Mouse (Mus musculus): Measurements from ENCODE around the gene Ghdc.

DNA sequence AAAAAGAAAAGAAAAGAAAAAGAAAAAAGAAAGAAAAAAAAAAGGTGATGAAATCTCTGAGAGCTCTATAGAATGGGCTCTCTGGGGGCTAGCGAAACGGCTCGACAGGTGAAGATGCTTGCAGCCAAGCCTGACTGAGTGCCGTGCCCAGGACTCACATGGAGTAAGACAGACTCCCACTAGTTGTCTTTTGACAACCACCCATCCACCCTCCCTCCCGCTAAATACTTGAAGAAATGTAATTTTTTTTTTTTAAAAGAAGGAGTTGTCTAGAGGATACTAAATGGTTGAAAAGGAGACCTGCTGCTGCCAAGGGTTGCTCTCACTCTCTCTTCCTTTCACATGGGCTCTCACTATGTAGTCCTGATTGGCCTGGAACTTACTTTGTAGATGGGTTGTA is 32.0 kb downstream of the Ghdc start:
- TF ChIP-seq CTCF (IDR thresholded peaks at IDR 0.05; ENCODE audit: control insufficient read depth, insufficient read depth, low read length) (no peak), POLR2A (IDR thresholded peaks at IDR 0.05; ENCODE audit: borderline replicate concordance, control insufficient read depth, low read depth, low read length) (no peak)

All from bone marrow, adult 2 months (tissue).